Mouse (Mus musculus): Measurements from ENCODE around the gene Olfr104-ps. TPM values are rescaled to one million over a fixed set of nuclear protein-coding genes. Genes with fewer than 3 reads are reported as not detected.

The Olfr104-ps gene
- polyA plus RNA-seq (2016; fragmentation: Nextera tagmentation; extraction: Ambion mirVana): not detected in 2 replicates

GRCm38 (mm10) chr17:37359282-37359681 lies at the start of gene Olfr104-ps:
TSS of gene Olfr104-ps (plus strand) at chr17:37359582.
- H3K36me3 ChIP-seq (replicated peaks): no peaks in the 10 kb centered on the region
- DNase-seq (ENCODE audit: low spot score): no peak

GRCm38 (mm10) chr17:37310146-37310699 lies 49.2 kb upstream of the Olfr104-ps start:
- no peaks in the 10 kb centered on the region for H3K4me1 ChIP-seq
- no peaks in the 10 kb centered on the region for H3K27me3 ChIP-seq (replicated peaks; ENCODE audit: low read depth, poor library complexity, severe bottlenecking)
- DNase-seq (ENCODE audit: low spot score): no peak
- no peaks in the 10 kb centered on the region for H3K36me3 ChIP-seq (replicated peaks)
- no peak overlapping the region for H3K4me3 ChIP-seq
- no peak overlapping the region for H3K27ac ChIP-seq (replicated peaks)
- 58% methylated on average over 2 of the region's 2 CpGs for WGBS
- H3K9me3 ChIP-seq: no peaks in the 10 kb centered on the region

More at GRCm38 (mm10) chr17:37359282-37359681, at the start of gene Olfr104-ps:
- H3K27ac ChIP-seq (replicated peaks): no peak within 1 kb of the TSS
- no peaks in the 10 kb centered on the region for H3K9me3 ChIP-seq
- no peaks in the 10 kb centered on the region for H3K27me3 ChIP-seq (replicated peaks; ENCODE audit: low read depth, poor library complexity, severe bottlenecking)
- no peak within 1 kb of the TSS for H3K4me3 ChIP-seq
- no peaks in the 10 kb centered on the region for H3K4me1 ChIP-seq

- Histone ChIP-seq H3K4me1 (no peaks in the 10 kb centered on the region), H3K4me3 (no peak within 1 kb of the TSS), H3K36me3 (replicated peaks) (no peaks in the 10 kb centered on the region), H3K9me3 (no peaks in the 10 kb centered on the region), H3K27me3 (replicated peaks; ENCODE audit: low read depth, poor library complexity, severe bottlenecking) (no peaks in the 10 kb centered on the region), H3K27ac (replicated peaks) (no peak within 1 kb of the TSS)
- no peak for DNase-seq (ENCODE audit: low spot score)
Measured at GRCm38 (mm10) chr17:37316954-37317353, 42.4 kb upstream of the Olfr104-ps start, which contains the start of gene Olfr102. TSS of gene Olfr102 (minus strand) at chr17:37317054.

- no peaks in the 10 kb centered on the region for H3K27me3 ChIP-seq (replicated peaks; ENCODE audit: low read depth, poor library complexity, severe bottlenecking)
- H3K36me3 ChIP-seq (replicated peaks): no peaks in the 10 kb centered on the region
- H3K4me3 ChIP-seq: no peak within 1 kb of the TSS
- DNase-seq (ENCODE audit: low spot score): no peak
- no peaks in the 10 kb centered on the region for H3K9me3 ChIP-seq
- H3K4me1 ChIP-seq: no peaks in the 10 kb centered on the region
- 87% methylated on average over 2 of the region's 2 CpGs for WGBS
- H3K27ac ChIP-seq (replicated peaks): no peak within 1 kb of the TSS
Measured at GRCm38 (mm10) chr17:37339598-37339997, 19.8 kb upstream of the Olfr104-ps start, which contains the start of gene Olfr103. TSS of gene Olfr103 (minus strand) at chr17:37339698.

GRCm38 (mm10) chr17:37378733-37379132 lies 19.4 kb downstream of the Olfr104-ps start, which contains the start of gene Olfr105-ps:
TSS of gene Olfr105-ps (plus strand) at chr17:37379033.
- Histone ChIP-seq H3K27me3 (replicated peaks; ENCODE audit: low read depth, poor library complexity, severe bottlenecking) (no peaks in the 10 kb centered on the region), H3K27ac (replicated peaks) (no peak within 1 kb of the TSS), H3K9me3 (no peaks in the 10 kb centered on the region), H3K36me3 (replicated peaks) (no peaks in the 10 kb centered on the region), H3K4me3 (no peak within 1 kb of the TSS), H3K4me1 (no peaks in the 10 kb centered on the region)
- no peak for DNase-seq (ENCODE audit: low spot score)

- H3K9me3 ChIP-seq: 0 out of 2 replicates have a peak, but pooled peaks cover 3% of the 10 kb centered on the region
- no peak for DNase-seq (ENCODE audit: low spot score)
- H3K4me3 ChIP-seq: no peak within 1 kb of the TSS
- H3K36me3 ChIP-seq (replicated peaks): no peaks in the 10 kb centered on the region
- H3K27ac ChIP-seq (replicated peaks): no peak within 1 kb of the TSS
- 75% methylated on average over 1 of the region's 1 CpGs for WGBS
- H3K4me1 ChIP-seq: no peaks in the 10 kb centered on the region
- no peaks in the 10 kb centered on the region for H3K27me3 ChIP-seq (replicated peaks; ENCODE audit: low read depth, poor library complexity, severe bottlenecking)
Measured at GRCm38 (mm10) chr17:37390093-37390492, 30.7 kb downstream of the Olfr104-ps start, which contains the start of gene Olfr106-ps. TSS of gene Olfr106-ps (plus strand) at chr17:37390393.

- H3K4me3 ChIP-seq: no peak within 1 kb of the TSS
- no peaks in the 10 kb centered on the region for H3K9me3 ChIP-seq
- no peaks in the 10 kb centered on the region for H3K4me1 ChIP-seq
- DNase-seq (ENCODE audit: low spot score): no peak
- 83% methylated on average over 3 of the region's 3 CpGs for WGBS
- no peaks in the 10 kb centered on the region for H3K36me3 ChIP-seq (replicated peaks)
- no peaks in the 10 kb centered on the region for H3K27me3 ChIP-seq (replicated peaks; ENCODE audit: low read depth, poor library complexity, severe bottlenecking)
- H3K27ac ChIP-seq (replicated peaks): no peak within 1 kb of the TSS
Measured at GRCm38 (mm10) chr17:37398926-37399325, 39.5 kb downstream of the Olfr104-ps start, which contains the start of gene Olfr107. TSS of gene Olfr107 (plus strand) at chr17:37399226.

GRCm38 (mm10) chr17:37413380-37413779 lies 54.0 kb downstream of the Olfr104-ps start:
- Histone ChIP-seq H3K27me3 (replicated peaks; ENCODE audit: low read depth, poor library complexity, severe bottlenecking) (no peaks in the 10 kb centered on the region), H3K9me3 (peaks cover 9% of the 10 kb centered on the region; the same call in 1 of the 2 replicates), H3K36me3 (replicated peaks) (no peaks in the 10 kb centered on the region), H3K27ac (replicated peaks) (no peak overlapping the region), H3K4me3 (no peak overlapping the region), H3K4me1 (no peaks in the 10 kb centered on the region)
- DNase-seq (ENCODE audit: low spot score): no peak

Other genes starting within 250 kb of the Olfr104-ps start
- gene Olfr92, start 239.5 kb upstream of the Olfr104-ps start, polyA plus RNA-seq (2016; fragmentation: Nextera tagmentation; extraction: Ambion mirVana): not detected in 2 replicates
- gene Olfr93, start 198.1 kb upstream of the Olfr104-ps start, polyA plus RNA-seq (2016; fragmentation: Nextera tagmentation; extraction: Ambion mirVana): not detected in 2 replicates
- not detected in 2 replicates for gene Ubd, start 165.7 kb upstream of the Olfr104-ps start, polyA plus RNA-seq (2016; fragmentation: Nextera tagmentation; extraction: Ambion mirVana)
- not detected in 2 replicates for gene Olfr94, start 158.6 kb upstream of the Olfr104-ps start, polyA plus RNA-seq (2016; fragmentation: Nextera tagmentation; extraction: Ambion mirVana)
- not detected in 2 replicates for gene Olfr95, start 146.5 kb upstream of the Olfr104-ps start, polyA plus RNA-seq (2016; fragmentation: Nextera tagmentation; extraction: Ambion mirVana)
- gene Olfr96, start 139.4 kb upstream of the Olfr104-ps start, polyA plus RNA-seq (2016; fragmentation: Nextera tagmentation; extraction: Ambion mirVana): not detected in 2 replicates
- gene Olfr97, start 122.3 kb upstream of the Olfr104-ps start, polyA plus RNA-seq (2016; fragmentation: Nextera tagmentation; extraction: Ambion mirVana): not detected in 2 replicates
- not detected in 2 replicates for gene Olfr98, start 95.8 kb upstream of the Olfr104-ps start, polyA plus RNA-seq (2016; fragmentation: Nextera tagmentation; extraction: Ambion mirVana)
- 1.7 and 1.8 TPM in 2 replicates for gene H2-M3, start 89.4 kb upstream of the Olfr104-ps start, polyA plus RNA-seq (2016; fragmentation: Nextera tagmentation; extraction: Ambion mirVana)
- not detected in 2 replicates for gene Olfr99, start 76.1 kb upstream of the Olfr104-ps start, polyA plus RNA-seq (2016; fragmentation: Nextera tagmentation; extraction: Ambion mirVana)
- gene Olfr101, start 55.3 kb upstream of the Olfr104-ps start, polyA plus RNA-seq (2016; fragmentation: Nextera tagmentation; extraction: Ambion mirVana): not detected in 2 replicates
- gene Olfr102, start 42.5 kb upstream of the Olfr104-ps start, polyA plus RNA-seq (2016; fragmentation: Nextera tagmentation; extraction: Ambion mirVana): not detected in 2 replicates
- not detected in 2 replicates for gene Olfr103, start 19.9 kb upstream of the Olfr104-ps start, polyA plus RNA-seq (2016; fragmentation: Nextera tagmentation; extraction: Ambion mirVana)
- gene Olfr105-ps, start 19.5 kb downstream of the Olfr104-ps start, polyA plus RNA-seq (2016; fragmentation: Nextera tagmentation; extraction: Ambion mirVana): not detected in 2 replicates
- not detected in 2 replicates for gene Olfr106-ps, start 30.8 kb downstream of the Olfr104-ps start, polyA plus RNA-seq (2016; fragmentation: Nextera tagmentation; extraction: Ambion mirVana)
- not detected in 2 replicates for gene Olfr107, start 39.6 kb downstream of the Olfr104-ps start, polyA plus RNA-seq (2016; fragmentation: Nextera tagmentation; extraction: Ambion mirVana)
- gene Olfr108, start 85.9 kb downstream of the Olfr104-ps start, polyA plus RNA-seq (2016; fragmentation: Nextera tagmentation; extraction: Ambion mirVana): not detected in 2 replicates
- not detected in 2 replicates for gene Olfr109, start 99.3 kb downstream of the Olfr104-ps start, polyA plus RNA-seq (2016; fragmentation: Nextera tagmentation; extraction: Ambion mirVana)
- gene H2-M2, start 124.0 kb downstream of the Olfr104-ps start, polyA plus RNA-seq (2016; fragmentation: Nextera tagmentation; extraction: Ambion mirVana): not detected in 2 replicates
- not detected in 2 replicates for gene Olfr110, start 132.9 kb downstream of the Olfr104-ps start, polyA plus RNA-seq (2016; fragmentation: Nextera tagmentation; extraction: Ambion mirVana)
- gene Olfr111, start 148.4 kb downstream of the Olfr104-ps start, polyA plus RNA-seq (2016; fragmentation: Nextera tagmentation; extraction: Ambion mirVana): not detected in 2 replicates
- not detected in 2 replicates for gene Olfr112, start 209.9 kb downstream of the Olfr104-ps start, polyA plus RNA-seq (2016; fragmentation: Nextera tagmentation; extraction: Ambion mirVana)
- gene Olfr113, start 218.1 kb downstream of the Olfr104-ps start, polyA plus RNA-seq (2016; fragmentation: Nextera tagmentation; extraction: Ambion mirVana): not detected in 2 replicates
- gene Olfr114, start 233.2 kb downstream of the Olfr104-ps start, polyA plus RNA-seq (2016; fragmentation: Nextera tagmentation; extraction: Ambion mirVana): not detected in 2 replicates

Measured in embryonic facial prominence, embryonic 10.5 days (tissue).